Mouse (Mus musculus) inflammation-experienced regulatory T-cells (primary cell): Measurements from ENCODE around the gene Gtf2f1. TPM values are rescaled to one million over a fixed set of nuclear protein-coding genes. Genes with fewer than 3 reads are reported as not detected.

Experiments used
- polyA plus RNA-seq, 2 experiments: library from polyadenylated mRNA; unstranded; fragments of 100-300 nt; shearing (Covaris generic); gene quantifications; one replicate each; pipeline ENCODE4 v1.2.1; 2017

Gene Gtf2f1
- 10 to 100 TPM; 88.5 to 98.7 TPM for polyA plus RNA-seq

DNA sequence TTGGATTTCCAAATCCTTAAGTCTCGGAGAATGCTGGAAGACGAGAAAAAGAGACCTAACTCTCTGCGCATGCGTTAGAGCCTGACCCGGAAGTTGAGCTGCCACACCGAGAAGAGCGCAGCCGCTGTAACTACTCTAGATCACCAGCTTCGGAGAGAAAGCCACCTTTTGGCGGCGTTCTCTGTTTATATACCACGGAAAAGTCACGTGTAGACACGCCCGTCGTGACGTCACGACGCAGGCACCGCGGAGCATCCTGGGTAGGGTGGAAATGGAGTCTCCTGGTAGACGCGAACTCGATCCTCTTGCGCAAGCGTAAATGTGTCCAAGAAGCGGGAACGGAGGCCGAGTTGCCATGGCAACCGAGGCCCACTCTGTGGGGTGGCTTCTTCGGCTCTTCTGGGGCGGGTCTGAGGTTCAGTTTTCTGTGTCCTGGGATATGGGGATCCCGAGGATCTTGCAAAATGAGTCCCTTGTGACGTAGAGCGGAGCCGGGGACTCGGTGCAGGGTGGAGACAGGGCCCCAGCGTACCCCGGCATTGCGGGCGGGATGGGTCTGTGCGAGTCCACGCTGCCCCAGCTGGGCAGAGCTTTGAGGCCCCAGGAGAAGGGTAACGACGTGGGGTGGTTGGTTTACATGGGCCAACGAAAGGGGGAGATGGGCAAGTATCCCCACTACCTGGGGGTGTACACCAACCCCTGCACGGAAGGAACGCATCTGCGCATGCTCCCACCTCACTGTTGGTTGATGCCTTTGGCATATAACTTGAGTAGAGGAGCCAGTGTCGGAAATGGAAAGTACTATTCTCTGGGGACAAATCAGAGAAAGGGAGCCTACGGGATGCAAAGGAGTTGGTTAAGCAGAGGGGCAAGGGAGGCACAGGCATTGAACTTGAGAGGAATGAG lies at the start of gene Gtf2f1, which contains the start of gene Gm17949:
Gtf2f1 (minus strand) TSS at position 53 of the 906 bp plus-strand sequence.
Gm17949 (plus strand) TSS at position 234 of the 906 bp plus-strand sequence.

DNA sequence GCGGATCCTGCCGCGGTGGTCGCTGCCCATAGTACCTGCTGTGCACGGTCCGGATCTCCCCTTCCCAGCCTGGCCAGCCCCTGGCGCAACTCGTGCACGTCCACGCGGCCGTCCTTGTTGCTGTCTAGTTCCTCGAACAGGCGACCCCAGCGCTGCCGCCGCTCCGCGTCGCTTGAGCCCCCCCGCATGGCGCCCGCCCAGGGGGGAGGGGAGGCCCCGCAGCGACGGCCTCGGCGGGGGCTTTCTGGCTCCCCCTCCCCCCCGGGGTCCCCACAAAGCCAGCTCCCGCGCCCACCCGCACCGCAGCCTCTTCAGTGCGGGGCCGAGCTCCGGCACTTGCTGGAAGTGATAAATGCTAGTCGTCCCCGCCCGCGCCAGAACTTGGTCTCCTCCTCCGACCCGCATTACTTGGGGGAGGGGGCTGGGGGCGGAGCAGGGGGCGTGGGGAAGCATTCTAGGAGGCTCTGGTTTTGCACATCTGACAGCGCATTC lies 48.4 kb upstream of the Gtf2f1 start, which contains the start of gene Slc25a23:
Slc25a23 (minus strand) TSS at position 378 of the 492 bp plus-strand sequence.

GRCm38 (mm10) chr17:57058891-57059485 lies 47.9 kb upstream of the Gtf2f1 start, which contains the start of gene Crb3:
Gene Crb3, plus strand, starts transcription at chr17:57059105.

DNA sequence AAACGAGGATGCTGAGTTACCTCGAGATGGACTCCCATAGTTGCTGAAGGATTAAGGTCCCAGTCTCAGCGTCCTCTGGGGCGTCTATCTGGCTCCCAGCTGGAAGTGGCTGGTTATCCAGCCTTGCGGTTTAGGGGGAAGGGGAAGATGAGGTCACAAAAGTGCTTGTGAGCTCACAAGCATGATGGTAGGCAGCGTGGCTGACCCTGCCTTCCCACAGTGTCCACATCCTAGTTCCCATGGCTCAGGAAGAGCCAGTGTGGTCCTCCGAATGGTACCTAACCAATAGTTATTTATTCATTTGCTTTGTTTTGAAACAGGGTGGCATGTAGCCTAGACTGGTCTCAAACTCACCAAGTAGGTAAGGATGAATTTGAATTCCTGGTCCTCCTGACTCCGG lies 30.5 kb upstream of the Gtf2f1 start, which contains the start of gene Slc25a41:
Slc25a41 (minus strand) TSS at position 101 of the 400 bp plus-strand sequence.

DNA sequence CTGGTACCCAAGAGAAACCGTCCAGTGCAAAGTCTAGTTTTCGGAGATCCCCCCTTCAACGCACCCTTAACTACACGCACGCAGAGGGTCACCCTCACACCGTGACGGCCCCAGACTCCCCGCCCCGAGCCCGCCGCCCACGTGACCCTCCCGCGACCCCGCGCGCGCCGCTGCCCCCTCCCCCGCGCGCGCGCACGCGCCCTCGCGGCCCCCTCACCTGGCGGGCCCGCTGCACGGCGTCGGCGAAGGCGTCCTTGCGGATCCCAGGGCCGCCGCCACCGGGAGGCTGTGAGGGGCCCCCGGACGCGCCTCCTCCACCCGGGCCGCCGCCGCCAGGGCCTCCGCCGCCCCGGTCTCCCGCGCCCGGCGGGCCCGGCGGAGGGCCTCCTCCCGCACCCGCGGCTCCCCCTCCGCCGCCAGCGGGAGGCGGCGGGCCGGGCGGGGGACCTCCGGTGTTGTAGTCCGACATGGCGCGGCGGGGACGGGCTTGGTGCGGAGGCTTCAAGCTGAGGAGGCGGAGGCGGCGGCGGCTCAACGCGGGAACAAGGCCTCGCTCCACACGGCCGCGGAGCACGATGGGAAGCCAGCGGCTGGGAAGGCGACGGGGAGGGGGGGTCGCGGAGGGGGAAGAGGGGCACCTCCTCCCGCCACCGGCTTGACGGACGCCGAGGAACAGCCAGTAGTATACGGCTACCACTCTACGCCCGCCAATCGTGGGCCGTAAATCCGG lies 20.0 kb upstream of the Gtf2f1 start, which contains the start of gene Khsrp:
Khsrp (minus strand) TSS at position 592 of the 730 bp plus-strand sequence.

DNA sequence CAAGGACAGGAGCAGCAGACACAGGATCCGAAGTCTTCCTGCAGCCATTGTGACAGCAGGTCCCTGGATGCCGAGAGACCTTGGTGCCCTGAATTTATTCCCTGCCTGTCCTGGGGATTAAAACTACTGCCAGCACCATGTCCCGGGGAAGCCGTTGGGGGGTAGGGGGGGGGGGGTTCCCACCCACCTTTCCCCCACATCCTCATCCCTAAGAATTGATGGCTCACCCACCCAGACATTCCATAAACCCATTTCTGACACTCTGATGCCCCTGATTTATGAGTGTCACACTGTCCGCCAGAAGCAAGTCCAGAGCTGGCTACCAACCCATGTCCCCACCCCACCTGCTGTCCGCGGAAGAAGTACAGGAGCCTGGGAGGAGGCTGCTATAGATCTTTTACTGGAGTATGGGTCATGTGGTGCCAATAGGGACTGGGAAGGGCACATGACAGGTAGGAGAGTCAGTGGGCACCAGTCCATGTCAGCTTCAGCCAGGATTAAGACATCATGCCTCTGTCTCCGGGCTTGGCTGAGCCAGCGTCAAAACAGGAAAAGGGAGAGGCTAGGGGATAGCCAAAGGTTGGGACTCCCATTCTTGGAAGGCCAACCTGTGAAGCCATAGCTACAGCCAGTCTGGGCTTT lies 11.0 kb downstream of the Gtf2f1 start, which contains the start of gene Pspn:
Pspn (minus strand) TSS at position 51 of the 642 bp plus-strand sequence.

GRCm38 (mm10) chr17:56997029-56997667 lies 13.9 kb downstream of the Gtf2f1 start, which contains the start of gene Alkbh7:
Gene Alkbh7, plus strand, starts transcription at chr17:56997339.

GRCm38 (mm10) chr17:56990115-56990746 lies 20.9 kb downstream of the Gtf2f1 start, which contains the start of gene Clpp:
Gene Clpp, plus strand, starts transcription at chr17:56990305.

GRCm38 (mm10) chr17:56982013-56982412 lies 29.1 kb downstream of the Gtf2f1 start, which contains the start of gene Acer1:
Gene Acer1, minus strand, starts transcription at chr17:56982126.

Other genes starting within 250 kb of the Gtf2f1 start
- gene Dus3l, start 246.5 kb downstream of the Gtf2f1 start, polyA plus RNA-seq: 10 to 100 TPM; 52.8 to 65.4 TPM
- gene Prr22, start 241.0 kb downstream of the Gtf2f1 start, polyA plus RNA-seq: 1 to 10 TPM; 1.2 to 2.2 TPM
- gene Rfx2, start 180.3 kb downstream of the Gtf2f1 start, polyA plus RNA-seq: 1 to 10 TPM in 1 of 2 experiments, under 1 TPM in 1; 0.64 to 2.1 TPM
- under 1 TPM; 0.13 to 0.84 TPM for gene Acsbg2, start 136.8 kb downstream of the Gtf2f1 start, polyA plus RNA-seq
- gene 1700061G19Rik, start 135.8 kb downstream of the Gtf2f1 start, polyA plus RNA-seq: under 1 TPM; 0.36 to 0.72 TPM
- 10 to 100 TPM; 37.5 to 38.6 TPM for gene Mllt1, start 75.9 kb downstream of the Gtf2f1 start, polyA plus RNA-seq
- gene Acer1, start 29.2 kb downstream of the Gtf2f1 start, polyA plus RNA-seq: not detected
- gene Clpp, start 21.0 kb downstream of the Gtf2f1 start, polyA plus RNA-seq: 10 to 100 TPM; 70.9 to 88.2 TPM
- 10 to 100 TPM; 31.4 to 37.2 TPM for gene Alkbh7, start 13.9 kb downstream of the Gtf2f1 start, polyA plus RNA-seq
- 1 to 10 TPM; 1.2 to 2.1 TPM for gene Pspn, start 11.3 kb downstream of the Gtf2f1 start, polyA plus RNA-seq
- 1 to 10 TPM; 1.5 to 1.6 TPM for gene Gm17949, start 181 bp upstream of the Gtf2f1 start, polyA plus RNA-seq
- 10 to 100 TPM; 34.8 to 42.0 TPM for gene Khsrp, start 20.2 kb upstream of the Gtf2f1 start, polyA plus RNA-seq
- not detected for gene Slc25a41, start 30.4 kb upstream of the Gtf2f1 start, polyA plus RNA-seq
- gene Crb3, start 47.8 kb upstream of the Gtf2f1 start, polyA plus RNA-seq: 1 to 10 TPM; 3.5 to 6.3 TPM
- 1 to 10 TPM; 4.1 to 9.8 TPM for gene Slc25a23, start 48.6 kb upstream of the Gtf2f1 start, polyA plus RNA-seq
- 100 to 1,000 TPM; 268 to 282 TPM for gene Dennd1c, start 67.2 kb upstream of the Gtf2f1 start, polyA plus RNA-seq
- 1 to 10 TPM; 1.6 to 1.8 TPM for gene Tubb4a, start 76.5 kb upstream of the Gtf2f1 start, polyA plus RNA-seq
- gene Tnfsf9, start 94.0 kb upstream of the Gtf2f1 start, polyA plus RNA-seq: 10 to 100 TPM in 1 of 2 experiments, 1 to 10 TPM in 1; 5.8 to 14.8 TPM
- 1 to 10 TPM in 1 of 2 experiments, under 1 TPM in 1; 0.51 to 1.9 TPM for gene Cd70, start 138.5 kb upstream of the Gtf2f1 start, polyA plus RNA-seq
- 10 to 100 TPM in 1 of 2 experiments, 1 to 10 TPM in 1; 8.8 to 23.0 TPM for gene Tnfsf14, start 182.9 kb upstream of the Gtf2f1 start, polyA plus RNA-seq
- under 1 TPM; 0.70 to 0.71 TPM for gene C3, start 216.8 kb upstream of the Gtf2f1 start, polyA plus RNA-seq
- 10 to 100 TPM; 75.0 to 81.8 TPM for gene Gpr108, start 237.2 kb upstream of the Gtf2f1 start, polyA plus RNA-seq
- gene Trip10, start 238.2 kb upstream of the Gtf2f1 start, polyA plus RNA-seq: 1 to 10 TPM; 5.5 to 9.6 TPM